Mouse (Mus musculus) G1E (cell line): ENCODE data around the gene Scn3b.

ENCODE experiments used
- CTCF ChIP-seq: IDR thresholded peaks from 2 replicates; pipeline ENCODE4 v1.5.1; 2012; ENCODE audit warnings: low read depth, low read length, inconsistent platforms, mixed read lengths
- GATA1 ChIP-seq: IDR thresholded peaks from 2 replicates; pipeline ENCODE4 v1.6.1; 2012; ENCODE audit warnings: borderline replicate concordance, low read length, inconsistent platforms, mixed read lengths
- GATA2 ChIP-seq: IDR thresholded peaks from 2 replicates; pipeline ENCODE4 v1.6.1; 2012; ENCODE audit warnings: low read depth, low read length, inconsistent platforms, borderline replicate concordance
- POLR2AphosphoS5 ChIP-seq: IDR thresholded peaks from 2 replicates; pipeline ENCODE4 v1.6.1; 2012; ENCODE audit warnings: low read depth, low read length, inconsistent platforms; ENCODE audit not compliant: insufficient replicate concordance
- TAL1 ChIP-seq: conservative IDR thresholded peaks from 2 replicates; pipeline ENCODE4 v1.6.1; 2012; ENCODE audit warnings: low read depth, low read length, inconsistent platforms, mixed read lengths

DNA sequence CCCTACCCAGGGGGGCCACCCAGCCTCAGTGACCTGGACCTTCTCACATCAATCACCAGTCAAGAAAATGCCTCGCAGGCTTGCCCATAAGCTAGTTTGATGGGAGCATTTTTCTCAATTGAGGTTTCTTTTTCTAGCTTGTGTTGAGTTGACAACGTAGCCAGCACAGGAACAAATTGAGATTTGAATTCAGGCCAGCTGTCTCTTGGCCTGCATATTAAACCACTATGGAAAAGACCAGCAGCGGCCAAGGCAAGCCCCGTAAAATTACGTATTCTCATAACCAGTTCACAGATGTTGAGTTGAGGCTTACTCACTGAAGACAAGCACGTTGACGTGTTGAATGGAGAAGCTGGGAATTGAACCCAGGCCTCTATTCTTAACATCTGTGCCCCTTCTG is 14.0 kb downstream of the Scn3b start:
- no peak for TF ChIP-seq CTCF
- TF ChIP-seq GATA1 = no peak
- TF ChIP-seq GATA2 = no peak
- TF ChIP-seq TAL1 = no peak
- TF ChIP-seq POLR2AphosphoS5 = no peak
